In genomic region chr15:103122372-103122771, GRCm38 (mm10) we compare ENCODE assay signal across 22 mouse cellular contexts. TPM values are rescaled to one million over a fixed set of nuclear protein-coding genes. Genes with fewer than 3 reads are reported as not detected.
DNase-seq lines count a peak whose midpoint lies in the region; ATAC-seq lines count a peak whose summit lies in the region.
"Had no signal": no experiment of that assay in that cellular context is flagged by ENCODE, and none has a peak within 500 bp of the region (broad histone marks: within the 10 kb centered on the region; RNA-seq: fewer than 3 reads in every experiment).

No protein-coding gene starts in this region.

- H3K9ac ChIP-seq in forebrain, embryonic 15.5 days (replicated peaks), result no peak overlapping the region
- no peak overlapping the region for H3K9ac ChIP-seq in forebrain, embryonic 12.5 days
- H3K9ac ChIP-seq in kidney, embryonic 16.5 days (replicated peaks; ENCODE audit: low read length), result no peak overlapping the region
- H3K9ac ChIP-seq in limb, embryonic 11.5 days (ENCODE audit: low read length), result no peak overlapping the region

- H3K27ac ChIP-seq in forebrain, embryonic 15.5 days (replicated peaks), result no peak overlapping the region
- no peak overlapping the region for H3K27ac ChIP-seq in forebrain, embryonic 12.5 days
- H3K27ac ChIP-seq in kidney, embryonic 16.5 days (ENCODE audit: low read length), result 0 out of 2 replicates have a peak overlapping the region, but pooled peaks have one; percentile 64
- H3K27ac ChIP-seq in limb, embryonic 11.5 days (replicated peaks; ENCODE audit: low read depth, low read length), result no peak overlapping the region
- H3K27ac ChIP-seq: layer of hippocampus, adult 2 months; left cerebral cortex, adult 2 months; macrophage had no signal

- WGBS in forebrain, embryonic 15.5 days, result 29% methylated on average over 2 of the region's 2 CpGs
- WGBS in forebrain, embryonic 12.5 days, result 48% methylated on average over 2 of the region's 2 CpGs
- 58% methylated on average over 2 of the region's 2 CpGs for WGBS in kidney, embryonic 16.5 days
- 45% methylated on average over 2 of the region's 2 CpGs for WGBS in limb, embryonic 11.5 days

- H3K9me3 ChIP-seq in forebrain, embryonic 15.5 days, result no peaks in the 10 kb centered on the region
- H3K9me3 ChIP-seq in forebrain, embryonic 12.5 days, result no peaks in the 10 kb centered on the region
- H3K9me3 ChIP-seq in kidney, embryonic 16.5 days (ENCODE audit: low read length), result no peaks in the 10 kb centered on the region
- no peaks in the 10 kb centered on the region for H3K9me3 ChIP-seq in limb, embryonic 11.5 days (ENCODE audit: control insufficient read depth, low read length)

- 0 out of 2 replicates have a peak, but pooled peaks have one; percentile 23 for ATAC-seq in forebrain, embryonic 15.5 days (replicated peaks)
- no peak for ATAC-seq in forebrain, embryonic 12.5 days (ENCODE audit: low FRiP score)
- no peak for ATAC-seq in kidney, embryonic 16.5 days (ENCODE audit: low FRiP score, low TSS enrichment)
- peak; percentile 37; the same call in 1 of the 2 replicates for ATAC-seq in limb, embryonic 11.5 days (ENCODE audit: insufficient number of reproducible peaks, low FRiP score, low TSS enrichment, low read depth)
- ATAC-seq: activated CD4-positive, CD25-positive, alpha-beta regulatory T cell, adult 4 months; inflammation-experienced regulatory T-cells, adult 6 months; Patski had no signal

- no peak overlapping the region for H3K4me3 ChIP-seq in forebrain, embryonic 15.5 days
- no peak overlapping the region for H3K4me3 ChIP-seq in forebrain, embryonic 12.5 days (replicated peaks)
- no peak overlapping the region for H3K4me3 ChIP-seq in kidney, embryonic 16.5 days (ENCODE audit: low read length)
- no peak overlapping the region for H3K4me3 ChIP-seq in limb, embryonic 11.5 days (ENCODE audit: low read depth, low read length)
- H3K4me3 ChIP-seq: erythroblast, embryonic 14.5 days; layer of hippocampus, adult 2 months; left cerebral cortex, adult 2 months had no signal

- peaks cover 13% of the 10 kb centered on the region; the same call in 1 of the 2 replicates for H3K27me3 ChIP-seq in forebrain, embryonic 15.5 days
- peaks cover 80% of the 10 kb centered on the region for H3K27me3 ChIP-seq in forebrain, embryonic 12.5 days
- H3K27me3 ChIP-seq in kidney, embryonic 16.5 days (ENCODE audit: insufficient read depth, low read length), result peaks cover 15% of the 10 kb centered on the region; the same call in 1 of the 2 replicates
- peaks cover 40% of the 10 kb centered on the region for H3K27me3 ChIP-seq in limb, embryonic 11.5 days (ENCODE audit: control insufficient read depth, insufficient read depth, low read length)
- H3K27me3 ChIP-seq: Patski had no signal

- no peak overlapping the region for H3K4me2 ChIP-seq in forebrain, embryonic 15.5 days (replicated peaks)
- no peak overlapping the region for H3K4me2 ChIP-seq in forebrain, embryonic 12.5 days
- H3K4me2 ChIP-seq in kidney, embryonic 16.5 days (replicated peaks; ENCODE audit: low read depth, low read length), result no peak overlapping the region
- H3K4me2 ChIP-seq in limb, embryonic 11.5 days (ENCODE audit: low read depth, severe bottlenecking), result no peak overlapping the region

- H3K4me1 ChIP-seq in forebrain, embryonic 15.5 days, result 0 out of 2 replicates have a peak, but pooled peaks cover 3% of the 10 kb centered on the region
- peaks cover 11% of the 10 kb centered on the region; the same call in 1 of the 2 replicates for H3K4me1 ChIP-seq in forebrain, embryonic 12.5 days
- peaks cover 66% of the 10 kb centered on the region for H3K4me1 ChIP-seq in kidney, embryonic 16.5 days (ENCODE audit: insufficient read depth, low read length)
- peaks cover 17% of the 10 kb centered on the region for H3K4me1 ChIP-seq in limb, embryonic 11.5 days (ENCODE audit: control insufficient read depth, insufficient read depth, low read length)

- no peaks in the 10 kb centered on the region for H3K36me3 ChIP-seq in forebrain, embryonic 15.5 days
- H3K36me3 ChIP-seq in forebrain, embryonic 12.5 days (replicated peaks), result no peaks in the 10 kb centered on the region
- H3K36me3 ChIP-seq in kidney, embryonic 16.5 days (ENCODE audit: insufficient read depth, low read length), result no peaks in the 10 kb centered on the region
- H3K36me3 ChIP-seq in limb, embryonic 11.5 days (ENCODE audit: control insufficient read depth, insufficient read depth, low read length), result no peaks in the 10 kb centered on the region

- no peak for DNase-seq in kidney, postnatal 36 days
- peak; percentile 38 for DNase-seq in brain, adult 2 months (ENCODE audit: low read depth, low spot score)
- no peak for DNase-seq in limb, embryonic 11.5 days (ENCODE audit: low spot score)
- DNase-seq in lung, postnatal 25 days (ENCODE audit: low spot score), result no peak
- no peak for DNase-seq in B cell, adult 2 months
- DNase-seq: adrenal gland, postnatal 36 days; cerebellum, adult 9-11 months; gastrocnemius, postnatal 36 days; heart, postnatal 10 days; lung, adult 18-20 months; midbrain, embryonic 14.5 days; thymus, postnatal 36 days had no signal

RNA-seq across cellular contexts. Expression of gene Smug1, which starts 44.5 kb away (rescaled TPM):
- polyA plus RNA-seq in forebrain, embryonic 15.5 days (2015; fragmentation: Nextera tagmentation; extraction: Ambion mirVana), result 24.7 and 26.8 TPM in 2 replicates
- polyA plus RNA-seq in forebrain, embryonic 12.5 days (2016; fragmentation: Nextera tagmentation; extraction: Ambion mirVana), result 24.6 and 27.4 TPM in 2 replicates
- 19.8 and 20.5 TPM in 2 replicates for polyA plus RNA-seq in kidney, embryonic 16.5 days (2015; fragmentation: Nextera tagmentation; extraction: Ambion mirVana)
- 14.4 and 14.7 TPM in 2 replicates for polyA plus RNA-seq in limb, embryonic 11.5 days (2014; fragmentation: Nextera tagmentation; extraction: Ambion mirVana)

Comparison
In these comparisons a context has a peak if more than half of its experiments do, and no peak if none do; other contexts are left out.
1. ATAC-seq: peak in forebrain, embryonic 15.5 days (single experiment) and limb, embryonic 11.5 days (single experiment); none in forebrain, embryonic 12.5 days (single experiment) and kidney, embryonic 16.5 days (single experiment).